Mouse (Mus musculus): Measurements from ENCODE around the gene Gm16223. TPM values are rescaled to one million over a fixed set of nuclear protein-coding genes. Genes with fewer than 3 reads are reported as not detected.

Gene Gm16223
- polyA plus RNA-seq (2015; fragmentation: Nextera tagmentation; extraction: Ambion mirVana), result not detected in 2 replicates

- WGBS, result 73% methylated on average over 10 of the region's 10 CpGs
- ATAC-seq, result no peak
- DNase-seq (ENCODE audit: low spot score), result no peak
- no peak within 1 kb of the TSS for H3K4me3 ChIP-seq (ENCODE audit: low read depth, low read length)
- no peaks in the 10 kb centered on the region for H3K4me1 ChIP-seq (ENCODE audit: insufficient read depth, low read depth, low read length)
- H3K9me3 ChIP-seq (ENCODE audit: low read length), result no peaks in the 10 kb centered on the region
- no peaks in the 10 kb centered on the region for H3K36me3 ChIP-seq (ENCODE audit: insufficient read depth, low read length)
- no peak within 1 kb of the TSS for H3K9ac ChIP-seq (replicated peaks; ENCODE audit: low read depth)
- H3K27me3 ChIP-seq (replicated peaks; ENCODE audit: insufficient read depth, low read length), result no peaks in the 10 kb centered on the region
- no peak for TF ChIP-seq CTCF (IDR thresholded peaks at IDR 0.05)
- no peak within 1 kb of the TSS for H3K4me2 ChIP-seq (replicated peaks; ENCODE audit: low read depth, low read length)
- no peak within 1 kb of the TSS for H3K27ac ChIP-seq (ENCODE audit: low read length)
Measured at GRCm38 (mm10) chr5:42067476-42068187, at the start of gene Gm16223. TSS of gene Gm16223 (plus strand) at chr5:42067960.

DNA sequence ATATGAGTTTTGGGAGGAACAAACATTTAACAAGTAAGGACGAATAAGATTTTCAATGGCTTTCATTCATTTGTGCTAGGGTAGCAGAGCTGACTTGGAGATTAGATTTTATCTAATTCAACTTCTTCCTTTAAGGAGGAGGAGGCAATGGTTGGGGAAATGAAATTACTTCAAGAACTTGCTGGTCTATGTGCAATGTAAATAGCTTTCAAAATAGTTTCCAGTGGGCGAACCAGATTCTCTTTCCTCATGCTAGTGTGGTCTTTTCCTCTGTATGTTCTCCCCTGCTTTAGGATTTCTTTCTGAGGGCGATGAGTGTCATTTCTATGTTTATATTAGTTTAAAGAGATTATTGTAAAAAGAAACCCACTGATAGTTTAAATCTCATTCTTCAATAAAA is 45.7 kb upstream of the Gm16223 start:
- H3K4me3 ChIP-seq (ENCODE audit: low read depth, low read length), result no peak overlapping the region
- ATAC-seq (no peak), DNase-seq (ENCODE audit: low spot score) (no peak)
- H3K4me2 ChIP-seq (replicated peaks; ENCODE audit: low read depth, low read length), result no peak overlapping the region
- H3K27ac ChIP-seq (ENCODE audit: low read length), result no peak overlapping the region
- no peaks in the 10 kb centered on the region for H3K4me1 ChIP-seq (ENCODE audit: insufficient read depth, low read depth, low read length)
- H3K9ac ChIP-seq (replicated peaks; ENCODE audit: low read depth), result no peak overlapping the region
- no peaks in the 10 kb centered on the region for H3K27me3 ChIP-seq (replicated peaks; ENCODE audit: insufficient read depth, low read length)
- no peak for TF ChIP-seq EP300 (IDR thresholded peaks at IDR 0.05)
- 71% methylated on average over 3 of the region's 3 CpGs for WGBS
- no peaks in the 10 kb centered on the region for H3K36me3 ChIP-seq (ENCODE audit: insufficient read depth, low read length)
- H3K9me3 ChIP-seq (ENCODE audit: low read length), result no peaks in the 10 kb centered on the region

- no peak for DNase-seq (ENCODE audit: low spot score)
- H3K9ac ChIP-seq (replicated peaks; ENCODE audit: low read depth), result no peak overlapping the region
- H3K27me3 ChIP-seq (replicated peaks; ENCODE audit: insufficient read depth, low read length), result no peaks in the 10 kb centered on the region
- TF ChIP-seq EP300 (IDR thresholded peaks at IDR 0.05) (no peak), CTCF (IDR thresholded peaks at IDR 0.05) (no peak)
- no peak overlapping the region for H3K4me3 ChIP-seq (ENCODE audit: low read depth, low read length)
- H3K4me1 ChIP-seq (ENCODE audit: insufficient read depth, low read depth, low read length), result no peaks in the 10 kb centered on the region
- no peak overlapping the region for H3K27ac ChIP-seq (ENCODE audit: low read length)
- no peak overlapping the region for H3K4me2 ChIP-seq (replicated peaks; ENCODE audit: low read depth, low read length)
- no peaks in the 10 kb centered on the region for H3K9me3 ChIP-seq (ENCODE audit: low read length)
- ATAC-seq, result no peak
- no peaks in the 10 kb centered on the region for H3K36me3 ChIP-seq (ENCODE audit: insufficient read depth, low read length)
- 42% methylated on average over 1 of the region's 1 CpGs for WGBS
Measured at GRCm38 (mm10) chr5:42023521-42023920, 44.2 kb upstream of the Gm16223 start.

- TF ChIP-seq CTCF (IDR thresholded peaks at IDR 0.05), result no peak
- TF ChIP-seq EP300 (IDR thresholded peaks at IDR 0.05), result no peak
- H3K9ac ChIP-seq (replicated peaks; ENCODE audit: low read depth), result no peak overlapping the region
- no peaks in the 10 kb centered on the region for H3K4me1 ChIP-seq (ENCODE audit: insufficient read depth, low read depth, low read length)
- no peaks in the 10 kb centered on the region for H3K27me3 ChIP-seq (replicated peaks; ENCODE audit: insufficient read depth, low read length)
- no peaks in the 10 kb centered on the region for H3K36me3 ChIP-seq (ENCODE audit: insufficient read depth, low read length)
- H3K9me3 ChIP-seq (ENCODE audit: low read length), result no peaks in the 10 kb centered on the region
- no peak for DNase-seq (ENCODE audit: low spot score)
- no peak overlapping the region for H3K4me3 ChIP-seq (ENCODE audit: low read depth, low read length)
- no peak for ATAC-seq
- no peak overlapping the region for H3K4me2 ChIP-seq (replicated peaks; ENCODE audit: low read depth, low read length)
- WGBS, result 64% methylated on average over 15 of the region's 15 CpGs
- no peak overlapping the region for H3K27ac ChIP-seq (ENCODE audit: low read length)
Measured at GRCm38 (mm10) chr5:42036388-42037082, 31.2 kb upstream of the Gm16223 start.

GRCm38 (mm10) chr5:42054636-42055035 is 13.1 kb upstream of the Gm16223 start:
- 70% methylated on average over 4 of the region's 4 CpGs for WGBS
- no peaks in the 10 kb centered on the region for H3K36me3 ChIP-seq (ENCODE audit: insufficient read depth, low read length)
- H3K9me3 ChIP-seq (ENCODE audit: low read length), result no peaks in the 10 kb centered on the region
- TF ChIP-seq CTCF (IDR thresholded peaks at IDR 0.05) (no peak), EP300 (IDR thresholded peaks at IDR 0.05) (no peak)
- H3K9ac ChIP-seq (replicated peaks; ENCODE audit: low read depth), result no peak overlapping the region
- ATAC-seq (no peak), DNase-seq (ENCODE audit: low spot score) (no peak)
- H3K27ac ChIP-seq (ENCODE audit: low read length), result no peak overlapping the region
- H3K4me2 ChIP-seq (replicated peaks; ENCODE audit: low read depth, low read length), result no peak overlapping the region
- no peak overlapping the region for H3K4me3 ChIP-seq (ENCODE audit: low read depth, low read length)
- H3K4me1 ChIP-seq (ENCODE audit: insufficient read depth, low read depth, low read length), result no peaks in the 10 kb centered on the region
- no peaks in the 10 kb centered on the region for H3K27me3 ChIP-seq (replicated peaks; ENCODE audit: insufficient read depth, low read length)

DNA sequence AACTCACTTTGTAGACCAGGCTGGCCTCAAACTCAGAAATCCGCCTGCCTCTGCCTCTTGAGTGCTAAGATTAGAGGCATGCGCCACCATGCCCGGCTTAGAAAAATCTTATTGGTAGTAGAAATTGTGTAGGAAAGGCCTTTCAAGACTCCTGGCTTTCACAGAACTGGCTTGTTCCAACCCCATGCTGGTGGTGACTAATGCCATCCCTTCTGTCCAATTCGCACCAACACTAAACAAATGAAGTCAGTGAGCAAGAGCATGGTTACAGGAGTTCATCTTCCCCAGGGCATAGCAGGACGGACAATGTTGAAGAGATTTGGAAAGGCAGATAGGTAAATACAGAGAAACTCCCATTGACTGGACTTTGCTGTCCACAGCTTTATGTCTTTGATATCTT is 12.6 kb upstream of the Gm16223 start:
- Histone ChIP-seq H3K4me2 (replicated peaks; ENCODE audit: low read depth, low read length) (no peak overlapping the region), H3K4me3 (ENCODE audit: low read depth, low read length) (no peak overlapping the region), H3K9ac (replicated peaks; ENCODE audit: low read depth) (no peak overlapping the region), H3K36me3 (ENCODE audit: insufficient read depth, low read length) (no peaks in the 10 kb centered on the region), H3K27ac (ENCODE audit: low read length) (no peak overlapping the region), H3K27me3 (replicated peaks; ENCODE audit: insufficient read depth, low read length) (no peaks in the 10 kb centered on the region), H3K9me3 (ENCODE audit: low read length) (no peaks in the 10 kb centered on the region), H3K4me1 (ENCODE audit: insufficient read depth, low read depth, low read length) (no peaks in the 10 kb centered on the region)
- WGBS, result 87% methylated on average over 5 of the region's 5 CpGs
- no peak for ATAC-seq
- TF ChIP-seq CTCF (IDR thresholded peaks at IDR 0.05) (no peak), EP300 (IDR thresholded peaks at IDR 0.05) (no peak)
- no peak for DNase-seq (ENCODE audit: low spot score)

Measured in lung, postnatal 0 days (tissue).